Mouse (Mus musculus) gastrocnemius, adult 2 months (tissue): ENCODE measurements around the gene Rnf126. TPM values are rescaled to one million over a fixed set of nuclear protein-coding genes. Genes with fewer than 3 reads are reported as not detected.
A peak's percentile ranks its signal among the peaks of the same experiment; 100 is the strongest.
"Not testable (repeated sequence)": the region's sequence is repeated elsewhere in the genome, so short reads cannot be mapped to it uniquely, and the experiment has no call there.

Experiments used
- DNase-seq: peaks from one replicate; pipeline ENCODE4 v3.0.0; 2022
- H3K27ac ChIP-seq: fragments of 200-600 bp; 2 replicates; pipeline ENCODE4 v1.8.1; 2022; ENCODE audit warnings: mild to moderate bottlenecking
- H3K4me3 ChIP-seq: fragments of 200-600 bp; 2 replicates; pipeline ENCODE4 v1.8.1; 2022; ENCODE audit warnings: mild to moderate bottlenecking, moderate library complexity
- CTCF ChIP-seq: fragments of 200-600 bp; IDR thresholded peaks from 2 replicates; pipeline ENCODE4 v1.8.1; 2022; ENCODE audit warnings: antibody characterized with exemption, mild to moderate bottlenecking, moderate library complexity
- intact Hi-C: fragments of 180-260 bp; cut with DNase I; formaldehyde crosslinking; loops from one replicate; pipeline ENCODE4 v1.15.1; 2025
- total RNA-seq, 2 experiments: library from RNA; stranded (reverse); gene quantifications; 2 replicates each; pipeline ENCODE4 v1.2.3; 2021

Gene Rnf126
- total RNA-seq, 2 experiments from 2014 or later = 46.1 to 53.6 TPM

GRCm38 (mm10) chr10:79774486-79775279 lies 7.9 kb upstream of the Rnf126 start:
- no peak for DNase-seq
- H3K27ac ChIP-seq = no peak overlapping the region
- TF ChIP-seq CTCF = peak; percentile 47
- intact Hi-C loops = no loop called here
- H3K4me3 ChIP-seq = no peak overlapping the region

DNA sequence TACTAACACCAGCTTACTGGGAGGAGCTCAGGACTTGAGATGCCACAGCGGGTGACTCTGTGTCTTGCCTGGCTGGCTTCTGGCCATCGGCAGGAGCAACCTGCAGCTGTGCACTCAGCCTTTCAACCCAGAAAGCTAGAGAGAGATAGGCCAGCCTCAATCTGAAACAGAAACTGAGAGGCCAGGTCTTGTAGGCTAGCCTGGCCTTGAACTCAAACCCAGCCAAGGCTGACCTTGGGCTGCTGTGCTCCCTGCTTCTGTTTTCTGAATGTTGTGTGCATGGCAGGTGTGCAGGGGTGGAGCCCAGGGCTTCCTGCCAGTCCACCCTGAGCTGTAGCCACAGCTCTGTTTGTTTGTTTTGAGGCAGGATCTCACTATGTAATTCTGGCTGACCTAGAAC lies 6.5 kb upstream of the Rnf126 start:
- intact Hi-C loops = no loop called here
- H3K27ac ChIP-seq = no peak overlapping the region
- TF ChIP-seq CTCF = no peak
- no peak overlapping the region for H3K4me3 ChIP-seq
- DNase-seq = no peak

GRCm38 (mm10) chr10:79772320-79772719 lies 5.6 kb upstream of the Rnf126 start:
- TF ChIP-seq CTCF = 0 out of 2 replicates have a peak, but pooled peaks have one; percentile 6
- no peak for DNase-seq
- H3K27ac ChIP-seq = no peak overlapping the region
- no peak overlapping the region for H3K4me3 ChIP-seq
- intact Hi-C loops = no loop called here

GRCm38 (mm10) chr10:79769329-79769728 lies 2.6 kb upstream of the Rnf126 start:
- intact Hi-C loops = no loop called here
- H3K27ac ChIP-seq = no peak overlapping the region
- DNase-seq = no peak
- no peak for TF ChIP-seq CTCF
- no peak overlapping the region for H3K4me3 ChIP-seq

- peak; percentile 80 for TF ChIP-seq CTCF
- Histone ChIP-seq H3K4me3 (no peak overlapping the region), H3K27ac (no peak overlapping the region)
- intact Hi-C loops = no loop called here
- peak; percentile 69 for DNase-seq
Measured at GRCm38 (mm10) chr10:79768400-79768799, 1.6 kb upstream of the Rnf126 start.

DNA sequence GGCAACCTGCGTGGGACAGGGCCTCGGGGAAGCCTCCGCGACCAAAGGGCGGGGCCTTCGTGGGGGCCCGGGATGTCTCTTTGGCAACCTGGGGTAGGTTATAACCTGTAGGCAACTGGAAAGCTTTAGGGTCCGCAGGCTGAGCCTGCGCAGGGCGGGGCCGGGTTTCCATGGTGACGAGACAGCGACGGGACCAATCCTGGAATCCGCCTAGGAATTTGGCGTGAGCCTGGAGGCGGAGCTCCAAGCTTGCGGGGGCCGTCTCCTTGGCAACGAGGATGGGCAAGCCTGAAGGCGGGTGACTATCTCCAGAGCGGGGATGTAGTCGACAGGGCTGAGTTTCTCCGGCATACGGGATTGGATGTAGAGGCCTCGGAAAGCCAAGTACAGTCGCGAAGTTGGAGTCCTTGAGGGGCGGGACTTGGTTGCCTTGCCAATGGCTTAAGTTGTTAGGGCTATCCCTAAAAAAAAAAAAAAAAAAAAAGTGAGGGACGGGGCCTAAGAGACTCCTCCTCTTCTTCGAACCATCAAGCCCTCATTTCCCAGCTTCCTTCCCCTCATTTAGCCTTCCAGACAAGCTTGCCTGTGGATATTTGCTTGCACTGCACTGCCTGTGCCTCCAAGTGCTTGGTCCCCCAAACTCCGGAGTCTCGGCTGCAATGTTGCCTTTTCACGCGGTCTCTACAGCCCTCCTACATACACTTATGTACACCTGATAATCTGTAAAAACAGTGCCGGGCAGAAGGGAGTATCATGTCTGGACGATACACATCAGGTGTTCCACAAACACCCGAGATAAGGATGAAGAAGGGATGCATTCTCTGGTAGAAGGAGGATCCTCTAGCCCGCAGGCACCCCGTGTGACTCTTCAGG lies 856 bp upstream of the Rnf126 start:
- Histone ChIP-seq H3K27ac (peak overlapping the region; percentile 97), H3K4me3 (peak overlapping the region; percentile 99)
- intact Hi-C loops = loop anchor here (1.0 kb wide), 1 partner anchor 12 kb away; no protein-coding TSS in a partner anchor
- TF ChIP-seq CTCF = no peak
- DNase-seq = peak; percentile 94

- no peak for DNase-seq
- peak overlapping the region; percentile 99 for H3K4me3 ChIP-seq
- peak overlapping the region; percentile 97 for H3K27ac ChIP-seq
- no peak for TF ChIP-seq CTCF
- intact Hi-C loops = no loop called here
Measured at GRCm38 (mm10) chr10:79766001-79766507, 698 bp downstream of the Rnf126 start.

GRCm38 (mm10) chr10:79765228-79765745 lies 1.5 kb downstream of the Rnf126 start:
- intact Hi-C loops = no loop called here

DNA sequence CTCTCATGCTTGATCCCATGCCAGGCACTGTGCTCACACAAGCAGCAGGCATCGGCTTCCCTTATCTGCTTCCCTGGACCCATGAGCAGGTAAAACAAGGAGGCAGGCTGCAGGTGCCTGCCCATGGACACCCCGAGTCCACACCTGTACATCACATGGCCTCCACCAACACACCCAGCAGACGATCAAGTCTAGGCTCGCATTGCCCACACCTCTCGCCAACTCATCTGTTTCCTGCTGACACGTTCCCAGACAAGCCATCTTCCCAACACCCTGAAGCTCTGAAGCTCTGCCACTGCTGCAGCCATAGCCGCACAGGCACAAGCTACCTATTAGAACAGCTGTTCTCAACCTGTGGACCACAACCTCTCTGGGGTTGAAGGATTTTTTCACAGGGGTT lies 2.5 kb downstream of the Rnf126 start:
- DNase-seq = no peak
- TF ChIP-seq CTCF = no peak
- Histone ChIP-seq H3K4me3 (no peak overlapping the region), H3K27ac (peak overlapping the region; percentile 97)
- intact Hi-C loops = no loop called here

More at GRCm38 (mm10) chr10:79765228-79765745, 1.5 kb downstream of the Rnf126 start:
- no peak for DNase-seq
- Histone ChIP-seq H3K27ac (peak overlapping the region; percentile 97), H3K4me3 (peak overlapping the region; percentile 99)
- TF ChIP-seq CTCF = no peak

GRCm38 (mm10) chr10:79762875-79763274 lies 3.9 kb downstream of the Rnf126 start:
- Histone ChIP-seq H3K27ac (peak overlapping the region; percentile 97), H3K4me3 (no peak overlapping the region)
- no peak for TF ChIP-seq CTCF
- no peak for DNase-seq
- intact Hi-C loops = no loop called here

- Histone ChIP-seq H3K4me3 (no peak overlapping the region), H3K27ac (no peak overlapping the region)
- no peak for DNase-seq
- TF ChIP-seq CTCF = no peak
- intact Hi-C loops = no loop called here
Measured at GRCm38 (mm10) chr10:79760603-79761143, 6.1 kb downstream of the Rnf126 start.

- DNase-seq, H3K27ac ChIP-seq, H3K4me3 ChIP-seq, intact Hi-C loops: not testable (repeated sequence)
Measured at GRCm38 (mm10) chr10:79759675-79760074, 7.1 kb downstream of the Rnf126 start.

DNA sequence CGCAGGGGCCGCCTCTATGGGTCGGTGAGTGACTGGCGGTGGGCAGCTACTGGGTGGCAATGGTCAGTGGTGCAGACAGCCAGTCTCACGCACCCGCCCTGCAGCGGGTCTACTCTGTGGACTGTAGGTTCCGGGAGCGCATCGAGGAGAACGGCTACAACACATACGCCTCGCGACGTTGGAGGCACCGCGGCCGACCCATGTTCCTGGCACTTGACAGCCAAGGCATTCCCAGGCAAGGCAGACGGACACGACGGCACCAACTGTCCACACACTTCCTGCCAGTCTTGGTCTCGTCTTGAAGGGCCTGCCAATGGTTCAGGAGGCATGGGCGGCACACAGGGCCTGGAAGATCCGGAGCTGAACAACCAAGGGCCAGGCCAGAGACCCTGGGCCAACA lies 10.1 kb downstream of the Rnf126 start:
- intact Hi-C loops = no loop called here
- DNase-seq = no peak
- Histone ChIP-seq H3K27ac (no peak overlapping the region), H3K4me3 (no peak overlapping the region)
- no peak for TF ChIP-seq CTCF
